Mouse (Mus musculus): ENCODE measurements around the gene Olfr875.
"Not testable (repeated sequence)": the region's sequence is repeated elsewhere in the genome, so short reads cannot be mapped to it uniquely, and the experiment has no call there.

Olfr875 gene

DNA sequence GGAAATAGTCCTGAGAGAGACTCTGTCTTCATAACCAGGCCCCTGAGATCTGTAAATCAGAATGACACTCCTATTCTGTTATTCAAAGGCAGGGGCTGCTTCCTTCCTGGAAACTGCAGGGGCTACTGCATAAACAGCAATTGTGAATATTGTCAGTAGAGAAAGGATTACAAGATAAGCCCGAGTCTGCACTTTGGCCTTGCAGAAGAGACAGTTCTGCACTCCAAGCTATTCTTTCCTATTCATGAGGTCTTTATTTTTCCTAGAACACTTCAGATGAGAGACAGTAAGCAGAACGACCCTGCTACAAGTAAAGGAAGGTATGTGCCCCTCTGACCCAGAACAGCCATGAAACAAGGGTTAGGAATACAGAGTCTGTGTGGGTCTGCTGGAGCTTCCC lies at the start of gene Olfr875:
Gene Olfr875 (plus strand): TSS at position 99 of the 400 bp plus-strand sequence.
- DNase-seq, result no peak

- no peak for DNase-seq
Measured at GRCm38 (mm10) chr9:37734310-37734709, 37.3 kb upstream of the Olfr875 start.

- no peak for DNase-seq
Measured at GRCm38 (mm10) chr9:37744806-37745205, 26.9 kb upstream of the Olfr875 start, which contains the start of gene Olfr874. Olfr874 (plus strand) TSS chr9:37745106.

DNA sequence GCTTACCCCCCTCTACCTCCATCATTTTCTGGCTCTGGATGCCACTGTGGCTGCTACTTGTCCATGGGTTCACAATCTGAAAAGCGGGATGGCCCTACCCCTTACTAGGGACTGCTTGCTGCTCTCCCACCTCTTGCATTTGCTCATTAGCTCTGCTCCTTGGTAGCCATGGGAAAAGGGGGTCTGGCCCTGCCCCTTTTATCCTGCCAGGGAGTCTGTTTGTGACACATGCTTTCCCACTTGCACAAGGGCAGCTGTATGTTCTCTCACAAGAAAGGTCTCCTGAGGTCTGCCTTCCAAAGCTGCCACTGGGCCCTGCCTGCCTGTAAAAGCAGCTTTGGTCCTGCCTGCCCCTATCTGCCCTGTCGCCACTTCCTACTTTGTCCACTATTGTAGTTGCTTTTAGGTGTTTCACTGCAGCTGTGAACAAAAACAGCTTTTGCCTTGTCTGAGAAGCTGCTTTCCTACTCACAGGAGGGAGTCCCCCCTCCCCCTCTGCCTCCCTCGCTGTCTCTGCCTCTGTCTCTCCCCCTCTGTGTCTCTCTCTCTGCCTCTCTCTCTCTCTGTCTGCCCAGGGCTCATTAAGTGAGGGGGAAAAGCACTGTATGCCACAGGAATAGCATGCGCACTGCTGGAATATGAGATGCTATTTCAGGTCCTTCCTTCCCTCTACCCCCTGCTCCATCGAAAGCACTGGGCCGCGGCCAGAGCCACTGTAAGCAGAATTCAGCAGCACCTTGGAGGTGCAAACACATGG lies 21.2 kb upstream of the Olfr875 start:
- DNase-seq, result no peak

- DNase-seq, result no peak
Measured at GRCm38 (mm10) chr9:37751467-37751866, 20.2 kb upstream of the Olfr875 start.

DNA sequence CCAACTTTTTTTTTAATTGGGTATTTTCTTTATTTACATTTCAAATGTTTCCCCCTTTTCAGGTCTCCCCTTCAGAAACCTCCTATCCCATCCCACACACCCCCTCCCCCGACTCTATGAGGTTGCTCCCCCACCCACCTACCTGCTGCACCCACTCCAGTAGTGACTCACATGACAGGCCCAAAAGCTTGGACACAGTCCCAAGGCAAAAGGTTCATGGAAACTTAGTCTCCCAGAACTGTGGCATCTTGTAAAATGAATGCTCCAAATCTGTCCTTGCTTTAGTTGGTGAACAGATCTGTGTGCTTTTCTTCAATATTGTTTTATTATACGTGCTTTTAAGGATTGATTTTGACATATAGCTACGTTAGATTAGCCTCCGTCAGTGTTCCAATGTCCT lies 19.7 kb upstream of the Olfr875 start:
- DNase-seq, result no peak

DNA sequence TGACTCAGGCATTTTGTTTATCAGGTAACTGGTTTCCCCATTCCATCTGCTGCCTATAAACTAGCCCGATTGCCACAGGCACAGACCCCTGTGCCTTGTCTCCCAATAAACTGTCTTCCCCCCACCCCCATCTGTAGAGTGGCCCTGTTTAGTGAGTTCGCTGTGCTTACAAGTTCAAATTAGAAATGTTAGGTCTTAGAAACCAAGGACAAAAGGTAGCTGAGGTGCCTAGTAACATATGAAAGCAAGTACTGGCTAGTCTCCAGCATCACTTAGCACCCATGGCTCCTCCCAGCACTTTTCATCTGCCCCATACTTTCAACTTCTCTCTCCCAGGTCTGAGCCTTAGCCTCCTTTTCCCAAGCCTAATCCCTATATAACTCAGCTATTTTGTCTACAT lies 9.9 kb upstream of the Olfr875 start:
- DNase-seq, result no peak

- no peak for DNase-seq
Measured at GRCm38 (mm10) chr9:37762541-37762940, 9.1 kb upstream of the Olfr875 start.

DNA sequence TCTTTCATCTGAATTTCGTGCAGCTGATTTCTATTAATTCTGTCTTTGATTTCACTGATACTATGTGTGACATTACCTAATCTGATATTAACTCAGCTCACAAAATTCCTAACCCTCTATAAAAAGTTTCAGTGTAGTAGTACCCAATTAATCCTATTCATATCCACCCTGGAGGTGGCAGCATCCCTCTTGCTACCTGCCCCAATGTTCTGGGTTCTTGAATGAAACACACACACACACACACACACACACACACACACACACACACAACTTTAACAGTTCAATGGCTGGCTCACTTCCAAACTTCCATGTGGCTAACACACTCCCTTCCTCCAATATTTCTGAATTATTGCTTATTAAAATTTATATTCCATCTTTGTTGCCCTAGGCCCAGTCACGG lies 996 bp upstream of the Olfr875 start:
- DNase-seq, result no peak

- DNase-seq, result no peak
Measured at GRCm38 (mm10) chr9:37782766-37783260, 11.2 kb downstream of the Olfr875 start.

- not testable (repeated sequence) for DNase-seq
Measured at GRCm38 (mm10) chr9:37783394-37784387, 12.0 kb downstream of the Olfr875 start.

DNA sequence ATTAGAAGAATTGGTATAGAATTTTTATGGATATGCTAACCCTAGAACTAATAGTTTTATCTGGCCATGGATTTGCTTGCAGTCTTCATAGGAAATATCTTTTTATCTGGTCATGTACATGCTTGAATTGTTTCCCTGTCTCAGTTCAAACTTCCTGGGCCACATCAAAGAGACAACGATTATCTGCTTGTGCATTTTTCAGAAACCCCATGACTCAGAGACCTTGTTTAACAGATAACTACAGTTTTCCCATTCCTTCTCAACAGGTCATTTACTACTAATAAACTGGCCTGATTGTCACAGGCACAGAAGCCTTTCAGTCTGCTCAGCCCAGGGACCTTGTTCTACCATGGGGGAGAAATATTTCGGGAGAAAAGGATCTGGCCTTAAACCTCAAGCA lies 14.8 kb downstream of the Olfr875 start:
- no peak for DNase-seq

DNA sequence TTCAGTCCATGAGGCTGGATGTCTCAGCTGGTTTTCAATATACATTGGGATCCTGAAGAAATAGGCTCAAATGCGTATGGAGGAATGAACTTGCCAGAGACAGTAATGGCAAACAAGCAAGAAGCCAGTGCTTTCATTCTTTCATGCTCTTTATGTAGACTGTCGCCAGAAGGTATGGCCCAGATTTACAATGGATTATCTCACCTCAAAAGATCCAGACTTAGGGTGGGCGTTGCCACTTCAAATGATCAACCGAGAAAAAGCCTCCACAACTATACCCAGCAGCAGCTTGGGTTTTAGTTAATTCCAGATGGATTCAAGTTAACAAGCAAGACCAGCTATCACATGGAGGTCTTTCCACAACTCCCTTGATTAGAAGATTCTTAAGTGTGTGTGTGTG lies 30.4 kb downstream of the Olfr875 start:
- no peak for DNase-seq

DNA sequence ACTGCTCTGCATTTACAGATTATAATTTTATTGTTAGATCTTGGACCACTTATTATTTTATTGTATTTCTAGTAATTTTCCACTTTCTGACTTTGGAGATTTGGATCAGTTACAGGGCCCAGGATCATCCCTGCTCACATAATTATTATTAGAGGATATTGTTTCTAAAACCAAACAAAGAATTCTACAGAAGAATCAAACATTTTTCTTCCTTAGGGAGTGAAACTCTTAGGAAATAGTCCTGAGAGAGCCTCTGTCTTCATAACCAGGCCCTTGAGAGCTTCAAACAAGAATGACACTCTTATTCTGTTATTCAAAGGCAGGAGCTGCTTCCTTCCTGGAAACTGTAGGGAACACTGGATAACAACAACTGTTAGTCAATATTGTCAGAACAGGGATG lies 31.1 kb downstream of the Olfr875 start, which contains the start of gene Olfr876:
Gene Olfr876 (plus strand): TSS at position 301 of the 400 bp plus-strand sequence.
- no peak for DNase-seq

DNA sequence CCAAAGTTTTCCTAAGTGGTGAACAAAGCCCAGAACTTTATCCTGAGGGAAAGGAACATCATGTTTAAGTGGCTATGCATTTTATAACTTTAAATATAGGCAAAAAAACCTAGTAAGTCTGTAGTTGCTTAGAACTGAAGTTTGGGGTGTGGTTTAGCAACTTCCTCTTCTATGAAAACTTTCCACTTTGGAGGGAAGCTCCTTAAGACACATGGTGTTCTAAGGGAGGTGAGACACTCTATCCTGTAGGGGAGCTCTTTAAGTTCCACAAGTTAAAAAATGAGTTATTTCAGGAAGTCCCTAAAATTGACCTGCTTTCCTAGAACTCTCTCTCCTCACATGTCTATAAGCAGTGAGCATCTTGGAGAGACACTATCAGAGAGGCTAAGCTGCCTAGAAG lies 35.6 kb downstream of the Olfr875 start:
- DNase-seq, result no peak

GRCm38 (mm10) chr9:37808456-37808855 lies 36.8 kb downstream of the Olfr875 start:
- no peak for DNase-seq

GRCm38 (mm10) chr9:37808976-37809375 lies 37.3 kb downstream of the Olfr875 start:
- no peak for DNase-seq

GRCm38 (mm10) chr9:37814696-37815095 lies 43.0 kb downstream of the Olfr875 start:
- no peak for DNase-seq
